Mouse (Mus musculus) erythroblast, embryonic 14.5 days (primary cell): ENCODE results near the gene Atg7.

Experiments used
- GATA1 ChIP-seq: IDR thresholded peaks from 2 replicates; pipeline ENCODE4 v1.6.1; 2012; ENCODE audit warnings: low read length, inconsistent platforms, mixed read lengths
- TAL1 ChIP-seq: IDR thresholded peaks from 3 replicates; pipeline ENCODE4 v1.6.1; 2012; ENCODE audit warnings: low read length, inconsistent platforms, mixed read lengths

GRCm38 (mm10) chr6:114807474-114807873, 164.6 kb downstream of the Atg7 start:
- TF ChIP-seq GATA1 (no peak), TAL1 (no peak)
